Mouse (Mus musculus): ENCODE results near the gene Trove2. TPM values are rescaled to one million over a fixed set of nuclear protein-coding genes. Genes with fewer than 3 reads are reported as not detected.

Gene Trove2
- polyA plus RNA-seq, 1 experiment from 2014 or later, result 8.9 TPM

- H3K27me3 ChIP-seq (ENCODE audit: control insufficient read depth, insufficient read depth, low read length), result no peaks in the 10 kb centered on the region
- 0 out of 2 replicates have a peak overlapping the region, but pooled peaks have one; percentile 14 for H3K27ac ChIP-seq (replicated peaks)
- no peak overlapping the region for H3K4me3 ChIP-seq (ENCODE audit: low read depth, low read length)
- ATAC-seq (ENCODE audit: low FRiP score, low TSS enrichment), result 0 out of 2 replicates have a peak, but pooled peaks have one; percentile 39
- TF ChIP-seq CTCF (IDR thresholded peaks at IDR 0.05; ENCODE audit: low read depth) (no peak), EP300 (optimal IDR thresholded peaks at IDR 0.05) (no peak)
- H3K4me1 ChIP-seq (replicated peaks; ENCODE audit: control insufficient read depth, insufficient read depth), result no peaks in the 10 kb centered on the region
- WGBS, result 46% methylated on average over 20 of the region's 20 CpGs
- H3K9me3 ChIP-seq (ENCODE audit: control insufficient read depth, low read length), result no peaks in the 10 kb centered on the region
- peak overlapping the region; percentile 14; the same call in 1 of the 2 replicates for H3K9ac ChIP-seq (ENCODE audit: low read length)
- peak; percentile 33 for DNase-seq (ENCODE audit: low spot score)
- no peaks in the 10 kb centered on the region for H3K36me3 ChIP-seq (ENCODE audit: control insufficient read depth, insufficient read depth, low read length)
- H3K4me2 ChIP-seq (replicated peaks; ENCODE audit: low read depth), result no peak overlapping the region
Observed at GRCm38 (mm10) chr1:143770444-143771109, 6.3 kb downstream of the Trove2 start.

- no peak for TF ChIP-seq CTCF (IDR thresholded peaks at IDR 0.05; ENCODE audit: low read depth)
- no peak for TF ChIP-seq EP300 (optimal IDR thresholded peaks at IDR 0.05)
- H3K36me3 ChIP-seq (ENCODE audit: control insufficient read depth, insufficient read depth, low read length), result no peaks in the 10 kb centered on the region
- no peak overlapping the region for H3K27ac ChIP-seq (replicated peaks)
- H3K4me2 ChIP-seq (replicated peaks; ENCODE audit: low read depth), result no peak overlapping the region
- DNase-seq (ENCODE audit: low spot score) (no peak), ATAC-seq (ENCODE audit: low FRiP score, low TSS enrichment) (no peak)
- no peaks in the 10 kb centered on the region for H3K27me3 ChIP-seq (ENCODE audit: control insufficient read depth, insufficient read depth, low read length)
- no peaks in the 10 kb centered on the region for H3K4me1 ChIP-seq (replicated peaks; ENCODE audit: control insufficient read depth, insufficient read depth)
- WGBS, result 86% methylated on average over 6 of the region's 6 CpGs
- no peak overlapping the region for H3K4me3 ChIP-seq (ENCODE audit: low read depth, low read length)
- H3K9me3 ChIP-seq (ENCODE audit: control insufficient read depth, low read length), result no peaks in the 10 kb centered on the region
- H3K9ac ChIP-seq (ENCODE audit: low read length), result no peak overlapping the region
Observed at GRCm38 (mm10) chr1:143766238-143766637, 10.6 kb downstream of the Trove2 start.

GRCm38 (mm10) chr1:143765801-143766200, 11.1 kb downstream of the Trove2 start:
- Histone ChIP-seq H3K9ac (ENCODE audit: low read length) (no peak overlapping the region), H3K4me3 (ENCODE audit: low read depth, low read length) (no peak overlapping the region), H3K4me1 (replicated peaks; ENCODE audit: control insufficient read depth, insufficient read depth) (no peaks in the 10 kb centered on the region), H3K27me3 (ENCODE audit: control insufficient read depth, insufficient read depth, low read length) (no peaks in the 10 kb centered on the region), H3K36me3 (ENCODE audit: control insufficient read depth, insufficient read depth, low read length) (no peaks in the 10 kb centered on the region), H3K9me3 (ENCODE audit: control insufficient read depth, low read length) (no peaks in the 10 kb centered on the region), H3K27ac (replicated peaks) (no peak overlapping the region), H3K4me2 (replicated peaks; ENCODE audit: low read depth) (no peak overlapping the region)
- 68% methylated on average over 4 of the region's 4 CpGs for WGBS
- peak; percentile 83 for ATAC-seq (ENCODE audit: low FRiP score, low TSS enrichment)
- peak; percentile 57 for DNase-seq (ENCODE audit: low spot score)
- TF ChIP-seq EP300 (optimal IDR thresholded peaks at IDR 0.05) (no peak), CTCF (IDR thresholded peaks at IDR 0.05; ENCODE audit: low read depth) (no peak)

GRCm38 (mm10) chr1:143764443-143764842, 12.4 kb downstream of the Trove2 start:
- Histone ChIP-seq H3K9ac (ENCODE audit: low read length) (no peak overlapping the region), H3K27ac (replicated peaks) (no peak overlapping the region), H3K27me3 (ENCODE audit: control insufficient read depth, insufficient read depth, low read length) (no peaks in the 10 kb centered on the region), H3K9me3 (ENCODE audit: control insufficient read depth, low read length) (no peaks in the 10 kb centered on the region), H3K36me3 (ENCODE audit: control insufficient read depth, insufficient read depth, low read length) (0 out of 2 replicates have a peak, but pooled peaks cover 2% of the 10 kb centered on the region), H3K4me2 (replicated peaks; ENCODE audit: low read depth) (no peak overlapping the region), H3K4me3 (ENCODE audit: low read depth, low read length) (no peak overlapping the region), H3K4me1 (replicated peaks; ENCODE audit: control insufficient read depth, insufficient read depth) (no peaks in the 10 kb centered on the region)
- ATAC-seq (ENCODE audit: low FRiP score, low TSS enrichment), result no peak
- no peak for DNase-seq (ENCODE audit: low spot score)
- peak; percentile 58 for TF ChIP-seq CTCF (IDR thresholded peaks at IDR 0.05; ENCODE audit: low read depth)
- no peak for TF ChIP-seq EP300 (optimal IDR thresholded peaks at IDR 0.05)
- 56% methylated on average over 1 of the region's 1 CpGs for WGBS

- Histone ChIP-seq H3K9ac (ENCODE audit: low read length) (no peak overlapping the region), H3K27me3 (ENCODE audit: control insufficient read depth, insufficient read depth, low read length) (no peaks in the 10 kb centered on the region), H3K36me3 (ENCODE audit: control insufficient read depth, insufficient read depth, low read length) (0 out of 2 replicates have a peak, but pooled peaks cover 5% of the 10 kb centered on the region), H3K9me3 (ENCODE audit: control insufficient read depth, low read length) (no peaks in the 10 kb centered on the region), H3K27ac (replicated peaks) (no peak overlapping the region), H3K4me3 (ENCODE audit: low read depth, low read length) (no peak overlapping the region), H3K4me1 (replicated peaks; ENCODE audit: control insufficient read depth, insufficient read depth) (no peaks in the 10 kb centered on the region), H3K4me2 (replicated peaks; ENCODE audit: low read depth) (no peak overlapping the region)
- no peak for DNase-seq (ENCODE audit: low spot score)
- TF ChIP-seq CTCF (IDR thresholded peaks at IDR 0.05; ENCODE audit: low read depth), result no peak
- TF ChIP-seq EP300 (optimal IDR thresholded peaks at IDR 0.05), result no peak
- WGBS, result 74% methylated on average over 8 of the region's 8 CpGs
- peak; percentile 63; the same call in 1 of the 2 replicates for ATAC-seq (ENCODE audit: low FRiP score, low TSS enrichment)
Observed at GRCm38 (mm10) chr1:143762159-143762558, 14.7 kb downstream of the Trove2 start.

GRCm38 (mm10) chr1:143745871-143746270, 31.0 kb downstream of the Trove2 start:
- Histone ChIP-seq H3K36me3 (ENCODE audit: control insufficient read depth, insufficient read depth, low read length) (peaks cover 15% of the 10 kb centered on the region), H3K27ac (replicated peaks) (no peak overlapping the region), H3K27me3 (ENCODE audit: control insufficient read depth, insufficient read depth, low read length) (no peaks in the 10 kb centered on the region), H3K9me3 (ENCODE audit: control insufficient read depth, low read length) (no peaks in the 10 kb centered on the region), H3K4me2 (replicated peaks; ENCODE audit: low read depth) (no peak overlapping the region), H3K9ac (ENCODE audit: low read length) (no peak overlapping the region), H3K4me1 (replicated peaks; ENCODE audit: control insufficient read depth, insufficient read depth) (no peaks in the 10 kb centered on the region), H3K4me3 (ENCODE audit: low read depth, low read length) (no peak overlapping the region)
- DNase-seq (ENCODE audit: low spot score) (no peak), ATAC-seq (ENCODE audit: low FRiP score, low TSS enrichment) (no peak)
- TF ChIP-seq CTCF (IDR thresholded peaks at IDR 0.05; ENCODE audit: low read depth) (no peak), EP300 (optimal IDR thresholded peaks at IDR 0.05) (no peak)
- 84% methylated on average over 10 of the region's 10 CpGs for WGBS

Data from stomach, postnatal 0 days (tissue).